Mouse (Mus musculus): ENCODE results near the gene Scn1b.

The Scn1b gene

GRCm38 (mm10) chr7:31087262-31087661 is 39.5 kb downstream of the Scn1b start:
- DNase-seq (ENCODE audit: low read depth, low spot score) = no peak

DNA sequence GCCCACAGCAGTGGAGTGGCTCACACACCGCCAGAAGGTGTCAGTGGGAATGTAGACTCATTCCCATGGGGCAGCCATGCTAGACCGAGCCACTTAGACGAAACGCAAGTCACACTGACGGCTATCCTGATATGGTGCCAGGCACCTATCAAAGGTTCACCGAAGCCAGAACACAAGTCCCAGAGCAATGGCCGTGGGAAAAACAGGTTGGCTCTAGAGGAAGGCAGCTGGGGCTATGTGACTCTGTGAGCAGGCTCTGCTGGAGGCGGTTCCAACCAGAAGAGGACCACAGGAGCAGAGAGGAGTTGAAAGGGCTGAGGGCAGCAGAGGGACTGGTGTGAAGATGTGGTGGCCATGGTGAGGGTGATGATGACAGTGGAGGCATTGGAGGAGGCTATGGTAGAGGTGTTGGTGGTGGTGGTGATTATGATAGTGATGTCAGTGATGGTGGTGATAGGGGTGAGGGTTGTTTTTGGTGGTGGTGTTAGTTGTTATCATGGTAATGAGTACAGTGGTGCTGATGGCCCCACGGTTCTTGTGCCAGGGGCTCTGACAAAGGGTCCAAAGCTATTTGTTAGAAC is 40.5 kb downstream of the Scn1b start:
- no peak for DNase-seq (ENCODE audit: low read depth, low spot score)

DNA sequence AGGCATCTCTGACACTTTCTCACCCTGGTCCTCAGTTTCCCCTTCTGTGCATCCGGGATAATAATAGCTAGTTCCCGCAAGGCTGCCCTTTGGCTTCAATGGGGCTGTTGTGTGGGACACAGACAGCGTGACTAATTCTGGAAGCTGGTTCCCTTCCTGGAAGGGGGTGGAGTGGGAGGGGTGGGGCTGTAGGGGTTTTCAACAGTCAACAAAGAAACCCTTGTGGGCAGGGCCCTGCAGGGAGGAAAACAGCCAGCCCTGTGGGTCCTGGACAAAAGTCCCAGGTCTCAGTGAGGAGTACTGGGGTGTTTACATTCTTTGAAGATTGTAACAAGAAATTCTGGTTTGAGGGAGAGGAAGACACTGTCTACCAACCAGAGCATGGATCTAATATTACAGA is 41.6 kb downstream of the Scn1b start:
- DNase-seq (ENCODE audit: low read depth, low spot score) = peak; percentile 44

DNA sequence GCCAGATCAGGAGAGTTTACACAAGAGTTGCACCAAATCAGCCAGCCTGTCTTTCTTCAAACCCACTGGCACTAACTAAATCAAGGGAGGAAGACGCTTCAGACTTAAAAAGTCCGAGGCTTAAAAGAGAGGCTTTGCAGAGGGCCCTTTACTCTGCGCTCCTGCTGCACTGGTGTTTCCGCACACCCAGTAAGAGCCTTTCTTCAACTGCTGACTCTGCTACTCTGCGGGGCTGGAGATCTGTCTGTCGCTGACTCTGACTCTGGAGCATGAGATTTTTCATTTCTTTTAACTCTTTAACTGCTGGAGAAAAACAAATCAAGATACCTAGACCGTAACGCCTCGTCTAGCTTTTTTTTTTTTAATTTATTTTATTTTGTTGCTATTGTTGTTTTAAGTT is 42.7 kb downstream of the Scn1b start:
- DNase-seq (ENCODE audit: low read depth, low spot score) = no peak

- DNase-seq (ENCODE audit: low read depth, low spot score) = no peak
Observed at GRCm38 (mm10) chr7:31082831-31083588, 43.8 kb downstream of the Scn1b start.

- no peak for DNase-seq (ENCODE audit: low read depth, low spot score)
Observed at GRCm38 (mm10) chr7:31082106-31082505, 44.7 kb downstream of the Scn1b start.

GRCm38 (mm10) chr7:31081106-31081505 is 45.7 kb downstream of the Scn1b start:
- no peak for DNase-seq (ENCODE audit: low read depth, low spot score)

DNA sequence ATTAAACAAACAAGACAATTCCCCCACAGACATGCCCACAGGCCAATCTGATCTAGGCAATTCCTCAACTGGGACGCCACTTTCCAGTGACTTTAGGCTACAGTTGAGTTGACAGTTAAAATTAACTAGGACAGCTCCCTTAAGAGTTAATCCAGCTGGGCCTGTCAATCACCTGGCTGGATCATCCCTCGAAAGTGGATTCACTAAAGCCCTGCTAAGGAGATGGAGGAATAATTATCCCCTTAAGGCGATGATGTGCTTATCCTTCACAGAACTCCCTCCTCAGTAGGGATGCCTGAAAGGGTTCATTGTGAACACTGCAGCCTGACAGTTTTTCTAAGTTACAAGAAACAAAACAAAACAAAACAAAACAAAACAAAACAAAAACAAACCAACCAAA is 46.2 kb downstream of the Scn1b start:
- no peak for DNase-seq (ENCODE audit: low read depth, low spot score)

GRCm38 (mm10) chr7:31079670-31080069 is 47.1 kb downstream of the Scn1b start:
- DNase-seq (ENCODE audit: low read depth, low spot score) = no peak

- DNase-seq (ENCODE audit: low read depth, low spot score) = peak; percentile 67
Observed at GRCm38 (mm10) chr7:31077885-31078445, 48.8 kb downstream of the Scn1b start.

DNA sequence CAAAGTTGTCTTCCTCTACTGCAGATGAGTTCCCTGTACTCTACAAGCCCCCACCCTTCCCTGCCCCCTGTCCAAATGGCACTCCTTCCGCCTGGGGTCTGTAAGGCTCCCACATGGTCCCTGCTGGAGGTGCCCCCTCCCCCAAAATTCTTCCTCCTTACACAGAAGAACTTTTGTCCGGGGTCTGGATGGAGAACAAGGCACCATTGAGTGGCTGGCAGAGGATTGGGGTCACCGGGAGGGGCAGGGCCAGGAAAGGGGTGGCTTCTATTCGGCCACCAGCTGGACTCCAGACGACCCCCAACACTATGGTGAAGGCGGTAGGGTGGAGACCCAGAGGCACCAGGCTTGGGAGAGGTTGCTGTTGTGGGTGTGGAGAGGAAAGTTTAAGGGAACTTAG is 49.3 kb downstream of the Scn1b start:
- DNase-seq (ENCODE audit: low read depth, low spot score) = no peak

DNA sequence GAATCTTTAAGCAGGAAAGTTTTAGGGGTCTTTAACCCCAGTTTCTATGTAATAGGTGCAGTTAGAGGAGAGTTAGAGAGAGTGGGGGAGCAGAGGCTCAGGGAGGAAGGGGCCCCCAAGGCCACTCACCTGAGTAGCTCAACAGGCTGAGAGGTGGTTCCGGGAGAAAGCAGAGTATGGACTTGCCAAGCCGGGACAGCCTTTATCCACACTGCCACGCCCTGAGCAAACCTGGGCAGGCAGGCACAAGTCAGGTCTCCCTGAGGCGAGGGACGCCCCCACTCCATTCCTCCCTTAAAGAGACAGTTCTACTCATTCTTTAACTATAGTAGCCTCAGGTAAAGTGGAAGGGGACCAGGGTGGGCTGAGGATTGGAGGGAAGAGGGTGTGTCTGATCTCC is 50.3 kb downstream of the Scn1b start, which contains the start of gene Fxyd3:
TSS of gene Fxyd3 (minus strand) at position 213 of the 400 bp plus-strand sequence.
- no peak for DNase-seq (ENCODE audit: low read depth, low spot score)

GRCm38 (mm10) chr7:31074713-31075069 is 52.1 kb downstream of the Scn1b start:
- no peak for DNase-seq (ENCODE audit: low read depth, low spot score)

- DNase-seq (ENCODE audit: low read depth, low spot score) = no peak
Observed at GRCm38 (mm10) chr7:31074061-31074712, 52.6 kb downstream of the Scn1b start.

DNA sequence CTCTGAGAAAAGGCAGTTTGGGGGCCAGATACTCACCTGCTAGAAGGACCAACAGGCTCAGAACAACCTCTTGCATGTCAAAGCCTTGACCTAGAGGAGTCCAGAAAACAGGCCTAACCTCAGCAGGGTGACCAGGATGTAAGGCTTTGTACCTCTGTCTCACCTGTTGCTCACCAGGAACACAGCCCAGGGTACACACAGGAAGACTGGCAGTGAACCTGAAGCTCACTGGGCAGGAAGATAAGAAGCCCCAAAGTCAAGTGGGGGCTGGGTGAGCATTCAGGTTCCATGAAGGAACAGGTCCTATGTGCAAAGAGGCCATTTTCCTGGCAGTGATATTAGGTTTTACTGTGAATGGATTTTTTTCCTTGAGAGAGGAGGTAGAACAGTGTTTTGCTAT is 53.3 kb downstream of the Scn1b start:
- DNase-seq (ENCODE audit: low read depth, low spot score) = no peak

- DNase-seq (ENCODE audit: low read depth, low spot score) = peak; percentile 54
Observed at GRCm38 (mm10) chr7:31072326-31072725, 54.5 kb downstream of the Scn1b start.

DNA sequence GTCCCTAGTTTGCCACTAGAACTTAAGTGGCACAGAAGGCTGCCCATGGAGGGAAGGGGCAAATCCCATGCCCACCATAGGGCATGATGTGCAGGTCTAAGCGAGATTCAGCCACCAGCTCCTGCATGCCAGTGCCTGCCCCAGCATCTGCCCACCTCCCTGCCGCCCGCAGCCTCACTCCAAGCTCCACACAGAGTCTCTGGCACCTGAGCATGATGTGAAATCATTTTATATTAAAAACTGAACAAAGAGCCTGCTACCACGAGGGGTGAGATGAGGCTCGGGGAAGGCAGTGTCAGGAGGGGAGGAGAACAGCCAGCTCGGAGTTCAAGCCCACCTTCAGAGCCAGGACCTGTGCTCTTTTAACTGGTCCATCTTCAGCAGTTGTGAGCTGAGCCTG is 56.5 kb downstream of the Scn1b start:
- no peak for DNase-seq (ENCODE audit: low read depth, low spot score)

DNA sequence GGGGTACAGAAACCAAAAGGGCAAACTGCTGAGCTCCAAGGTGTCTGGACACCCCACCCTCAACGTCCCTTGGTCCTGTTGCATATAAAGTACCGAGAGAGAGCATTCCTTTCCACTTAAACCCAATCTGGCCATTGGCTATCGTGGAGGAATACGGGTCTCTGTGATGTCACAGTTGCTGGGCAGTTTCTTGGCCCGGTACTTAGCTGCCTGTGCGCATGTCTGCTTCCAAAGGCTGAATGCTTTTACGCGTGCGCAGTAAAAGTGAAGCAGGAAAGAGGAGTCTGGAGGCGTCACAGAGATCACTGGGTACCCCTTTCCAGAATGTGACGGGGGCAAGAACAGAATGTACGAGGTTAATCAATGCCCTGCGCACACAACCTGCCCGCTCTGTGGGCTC is 57.3 kb downstream of the Scn1b start:
- peak; percentile 89 for DNase-seq (ENCODE audit: low read depth, low spot score)

- peak; percentile 60 for DNase-seq (ENCODE audit: low read depth, low spot score)
Observed at GRCm38 (mm10) chr7:31067836-31068235, 59.0 kb downstream of the Scn1b start.

All from R1 (cell line).